Mouse (Mus musculus): ENCODE results near the gene Gm49776.
"Not testable (repeated sequence)": the region's sequence is repeated elsewhere in the genome, so short reads cannot be mapped to it uniquely, and the experiment has no call there.

Gene Gm49776

GRCm38 (mm10) chr16:18203430-18204091 is 54.6 kb downstream of the Gm49776 start:
- no peak for DNase-seq (ENCODE audit: low read depth, low spot score)

- DNase-seq (ENCODE audit: low read depth, low spot score): no peak
Measured at GRCm38 (mm10) chr16:18202061-18202460, 56.1 kb downstream of the Gm49776 start.

GRCm38 (mm10) chr16:18201620-18202019 is 56.5 kb downstream of the Gm49776 start:
- DNase-seq (ENCODE audit: low read depth, low spot score): no peak

GRCm38 (mm10) chr16:18200062-18200461 is 58.1 kb downstream of the Gm49776 start:
- DNase-seq (ENCODE audit: low read depth, low spot score): no peak

GRCm38 (mm10) chr16:18198365-18199098 is 59.6 kb downstream of the Gm49776 start:
- no peak for DNase-seq (ENCODE audit: low read depth, low spot score)

GRCm38 (mm10) chr16:18197881-18198280 is 60.2 kb downstream of the Gm49776 start:
- no peak for DNase-seq (ENCODE audit: low read depth, low spot score)

- DNase-seq (ENCODE audit: low read depth, low spot score): not testable (repeated sequence)
Measured at GRCm38 (mm10) chr16:18195561-18195960, 62.6 kb downstream of the Gm49776 start.
